ENCODE assay signal across 25 mouse cellular contexts in genomic region chr6:36645415-36645814, GRCm38 (mm10).
DNase-seq lines count a peak whose midpoint lies in the region; ATAC-seq and TF ChIP-seq lines count a peak whose summit lies in the region.
"Had no signal": no experiment of that assay in that cellular context is flagged by ENCODE, and none has a peak within 500 bp of the region (broad histone marks: within the 10 kb centered on the region; RNA-seq: fewer than 3 reads in every experiment).

No protein-coding gene starts in this region.

- intact Hi-C loops in heart, postnatal 14 days (cut with DNase I): no loop called here

- no peak overlapping the region for H3K9ac ChIP-seq in forebrain, embryonic 11.5 days (ENCODE audit: low read length)
- H3K9ac ChIP-seq in forebrain, postnatal 0 days: no peak overlapping the region
- H3K9ac ChIP-seq in liver, adult 2 months (ENCODE audit: low read depth, low read length): no peak overlapping the region
- no peak overlapping the region for H3K9ac ChIP-seq in liver, postnatal 0 days (replicated peaks)
- no peak overlapping the region for H3K9ac ChIP-seq in forebrain, embryonic 15.5 days (replicated peaks)
- H3K9ac ChIP-seq in intestine, postnatal 0 days (ENCODE audit: low read depth, low read length): no peak overlapping the region
- H3K9ac ChIP-seq: limb, embryonic 13.5 days; liver, embryonic 12.5 days had no signal

- no peak for DNase-seq in forebrain, embryonic 11.5 days (ENCODE audit: low spot score)
- no peak for DNase-seq in forebrain, postnatal 0 days
- peak; percentile 2 for DNase-seq in liver, adult 2 months (ENCODE audit: extremely low read depth, low read depth, low spot score)
- no peak for DNase-seq in liver, postnatal 0 days
- peak; percentile 21 for DNase-seq in adipocyte (ENCODE audit: low spot score)
- DNase-seq in heart, postnatal 14 days: no peak
- DNase-seq: adrenal gland, postnatal 14 days; cerebellum, adult 11 months; cerebellum, adult 9-10 months; cerebellum, postnatal 36 days; gastrocnemius, postnatal 10 days; kidney, adult 11 months; kidney, postnatal 14 days; lung, adult 18-20 months; lung, postnatal 4 days; thymus, adult 18-20 months; thymus, postnatal 25 days had no signal

- no peak for TF ChIP-seq POLR2A in liver, adult 2 months (IDR thresholded peaks at IDR 0.05; ENCODE audit: extremely low read depth, insufficient read depth, low read length)

- no peak for TF ChIP-seq EP300 in liver, postnatal 0 days (IDR thresholded peaks at IDR 0.05; ENCODE audit: low read depth)

- H3K36me3 ChIP-seq in forebrain, embryonic 11.5 days (ENCODE audit: control insufficient read depth, insufficient read depth, low read length): no peaks in the 10 kb centered on the region
- no peaks in the 10 kb centered on the region for H3K36me3 ChIP-seq in forebrain, postnatal 0 days (ENCODE audit: insufficient read depth)
- H3K36me3 ChIP-seq in liver, adult 2 months (ENCODE audit: control insufficient read depth, insufficient read depth, low read length): no peaks in the 10 kb centered on the region
- H3K36me3 ChIP-seq in liver, postnatal 0 days (replicated peaks; ENCODE audit: insufficient read depth, low read length): no peaks in the 10 kb centered on the region
- no peaks in the 10 kb centered on the region for H3K36me3 ChIP-seq in forebrain, embryonic 15.5 days
- no peaks in the 10 kb centered on the region for H3K36me3 ChIP-seq in intestine, postnatal 0 days (ENCODE audit: control insufficient read depth, insufficient read depth)
- H3K36me3 ChIP-seq: limb, embryonic 13.5 days; liver, embryonic 12.5 days had no signal

- ATAC-seq in forebrain, embryonic 11.5 days (replicated peaks; ENCODE audit: low FRiP score): 0 out of 2 replicates have a peak, but pooled peaks have one; percentile 6
- ATAC-seq in forebrain, postnatal 0 days: no peak
- no peak for ATAC-seq in liver, postnatal 0 days
- ATAC-seq in forebrain, embryonic 15.5 days (replicated peaks): no peak; the same call in 1 of the 2 replicates
- no peak for ATAC-seq in intestine, postnatal 0 days
- ATAC-seq: CD4-positive, CD25-positive, alpha-beta regulatory T cell, adult 4 months; liver, embryonic 12.5 days; lung, postnatal 0 days had no signal

- no peak overlapping the region for H3K4me3 ChIP-seq in forebrain, embryonic 11.5 days (ENCODE audit: low read depth, low read length)
- no peak overlapping the region for H3K4me3 ChIP-seq in forebrain, postnatal 0 days (ENCODE audit: low read depth, low read length)
- H3K4me3 ChIP-seq in liver, adult 2 months (ENCODE audit: insufficient read depth, low read depth, low read length): no peak overlapping the region
- no peak overlapping the region for H3K4me3 ChIP-seq in liver, postnatal 0 days (ENCODE audit: low read depth, low read length)
- no peak overlapping the region for H3K4me3 ChIP-seq in forebrain, embryonic 15.5 days
- no peak overlapping the region for H3K4me3 ChIP-seq in intestine, postnatal 0 days (ENCODE audit: low read depth, low read length)
- H3K4me3 ChIP-seq: limb, embryonic 13.5 days; liver, embryonic 12.5 days; megakaryocyte, embryonic 14.5 days had no signal

- H3K79me2 ChIP-seq in liver, adult 2 months (ENCODE audit: control insufficient read depth, insufficient read depth, low read length): no peaks in the 10 kb centered on the region

- no peaks in the 10 kb centered on the region for H3K27me3 ChIP-seq in forebrain, embryonic 11.5 days (ENCODE audit: control insufficient read depth, insufficient read depth, low read length)
- no peaks in the 10 kb centered on the region for H3K27me3 ChIP-seq in forebrain, postnatal 0 days (ENCODE audit: insufficient read depth, low read length)
- H3K27me3 ChIP-seq in liver, adult 2 months (ENCODE audit: control insufficient read depth, insufficient read depth, low read length): no peaks in the 10 kb centered on the region
- H3K27me3 ChIP-seq in liver, postnatal 0 days (ENCODE audit: insufficient read depth, low read length): no peaks in the 10 kb centered on the region
- H3K27me3 ChIP-seq in forebrain, embryonic 15.5 days: no peaks in the 10 kb centered on the region
- no peaks in the 10 kb centered on the region for H3K27me3 ChIP-seq in intestine, postnatal 0 days (replicated peaks; ENCODE audit: control insufficient read depth, insufficient read depth, low read length)
- H3K27me3 ChIP-seq: limb, embryonic 13.5 days; liver, embryonic 12.5 days; megakaryocyte, embryonic 14.5 days had no signal

- 55% methylated on average over 2 of the region's 2 CpGs for WGBS in forebrain, embryonic 11.5 days
- WGBS in forebrain, postnatal 0 days: 47% methylated on average over 2 of the region's 2 CpGs
- WGBS in liver, adult 2 months: 41% methylated on average over 2 of the region's 2 CpGs
- 63% methylated on average over 2 of the region's 2 CpGs for WGBS in liver, postnatal 0 days (ENCODE audit: insufficient replicate concordance)
- WGBS in forebrain, embryonic 15.5 days: 35% methylated on average over 2 of the region's 2 CpGs
- 68% methylated on average over 2 of the region's 2 CpGs for WGBS in intestine, postnatal 0 days

- H3K4me1 ChIP-seq in forebrain, embryonic 11.5 days (replicated peaks; ENCODE audit: control insufficient read depth, insufficient read depth, low read length): peaks cover 6% of the 10 kb centered on the region; the same call in 1 of the 2 replicates
- no peaks in the 10 kb centered on the region for H3K4me1 ChIP-seq in forebrain, postnatal 0 days (ENCODE audit: insufficient read depth)
- H3K4me1 ChIP-seq in liver, adult 2 months (ENCODE audit: control insufficient read depth, insufficient read depth, low read length): no peaks in the 10 kb centered on the region
- no peaks in the 10 kb centered on the region for H3K4me1 ChIP-seq in liver, postnatal 0 days (ENCODE audit: insufficient read depth)
- H3K4me1 ChIP-seq in forebrain, embryonic 15.5 days: peaks cover 12% of the 10 kb centered on the region
- H3K4me1 ChIP-seq in intestine, postnatal 0 days (replicated peaks; ENCODE audit: control insufficient read depth, insufficient read depth, low read length): no peaks in the 10 kb centered on the region
- H3K4me1 ChIP-seq: limb, embryonic 13.5 days; liver, embryonic 12.5 days; megakaryocyte, embryonic 14.5 days had no signal

- no peak for TF ChIP-seq CTCF in forebrain, postnatal 0 days (IDR thresholded peaks at IDR 0.05; ENCODE audit: low read depth)
- TF ChIP-seq CTCF in liver, adult 2 months (IDR thresholded peaks at IDR 0.05; ENCODE audit: low read depth, low read length): no peak
- no peak for TF ChIP-seq CTCF in liver, postnatal 0 days (IDR thresholded peaks at IDR 0.05; ENCODE audit: low read depth)
- no peak for TF ChIP-seq CTCF in intestine, postnatal 0 days (IDR thresholded peaks at IDR 0.05; ENCODE audit: low read depth)

- H3K27ac ChIP-seq in forebrain, embryonic 11.5 days (ENCODE audit: low read depth, low read length): peak overlapping the region; percentile 82
- no peak overlapping the region for H3K27ac ChIP-seq in forebrain, postnatal 0 days (ENCODE audit: low read depth, low read length)
- no peak overlapping the region for H3K27ac ChIP-seq in liver, adult 2 months (replicated peaks; ENCODE audit: insufficient read depth, low read depth, low read length)
- no peak overlapping the region for H3K27ac ChIP-seq in liver, postnatal 0 days (ENCODE audit: low read depth)
- H3K27ac ChIP-seq in forebrain, embryonic 15.5 days (replicated peaks): peak overlapping the region; percentile 52; the same call in 1 of the 2 replicates
- no peak overlapping the region for H3K27ac ChIP-seq in intestine, postnatal 0 days (ENCODE audit: low read depth, low read length)
- H3K27ac ChIP-seq: limb, embryonic 13.5 days; liver, embryonic 12.5 days; stomach, postnatal 0 days had no signal

- no peaks in the 10 kb centered on the region for H3K9me3 ChIP-seq in forebrain, embryonic 11.5 days (ENCODE audit: control insufficient read depth, low read length)
- no peaks in the 10 kb centered on the region for H3K9me3 ChIP-seq in forebrain, postnatal 0 days (ENCODE audit: low read length)
- no peaks in the 10 kb centered on the region for H3K9me3 ChIP-seq in liver, postnatal 0 days (ENCODE audit: low read length)
- no peaks in the 10 kb centered on the region for H3K9me3 ChIP-seq in forebrain, embryonic 15.5 days
- H3K9me3 ChIP-seq in intestine, postnatal 0 days (ENCODE audit: control insufficient read depth): no peaks in the 10 kb centered on the region
- H3K9me3 ChIP-seq: limb, embryonic 13.5 days; liver, embryonic 12.5 days; megakaryocyte, embryonic 14.5 days had no signal

- H3K4me2 ChIP-seq in forebrain, embryonic 11.5 days (ENCODE audit: low read depth, low read length, severe bottlenecking): no peak overlapping the region
- no peak overlapping the region for H3K4me2 ChIP-seq in forebrain, postnatal 0 days (ENCODE audit: low read depth)
- no peak overlapping the region for H3K4me2 ChIP-seq in liver, postnatal 0 days (ENCODE audit: low read depth, low read length)
- H3K4me2 ChIP-seq in forebrain, embryonic 15.5 days (replicated peaks): no peak overlapping the region
- H3K4me2 ChIP-seq in intestine, postnatal 0 days (replicated peaks; ENCODE audit: low read depth): no peak overlapping the region
- H3K4me2 ChIP-seq: limb, embryonic 13.5 days; liver, embryonic 12.5 days had no signal

Comparison
In these comparisons a context has a peak if more than half of its experiments do, and no peak if none do; other contexts are left out.
1. DNase-seq: peak in liver, adult 2 months (single experiment) and adipocyte (single experiment); none in forebrain, embryonic 11.5 days (single experiment), forebrain, postnatal 0 days (single experiment), liver, postnatal 0 days (single experiment) and heart, postnatal 14 days (0 of 2).
2. H3K27ac ChIP-seq: peak in forebrain, embryonic 11.5 days (single experiment) and forebrain, embryonic 15.5 days (single experiment); none in forebrain, postnatal 0 days (single experiment), liver, adult 2 months (single experiment), liver, postnatal 0 days (single experiment) and intestine, postnatal 0 days (single experiment).